Comparison of ENCODE assay signal across 36 mouse cellular contexts in genomic region chr2:172462813-172463212, GRCm38 (mm10). TPM values are rescaled to one million over a fixed set of nuclear protein-coding genes. Genes with fewer than 3 reads are reported as not detected.
"Had no signal": no experiment of that assay in that cellular context is flagged by ENCODE, and none has a peak within 500 bp of the region (broad histone marks: within the 10 kb centered on the region; RNA-seq: fewer than 3 reads in every experiment).

No protein-coding gene starts in this region.

- H3K4me2 ChIP-seq: heart, embryonic 11.5 days; heart, embryonic 13.5 days; heart, embryonic 15.5 days; hindbrain, embryonic 13.5 days; hindbrain, embryonic 15.5 days; limb, embryonic 12.5 days; liver, embryonic 11.5 days; liver, embryonic 13.5 days; liver, embryonic 15.5 days had no signal

- H3K27ac ChIP-seq: heart, embryonic 13.5 days; heart, embryonic 15.5 days; hindbrain, embryonic 13.5 days; hindbrain, embryonic 15.5 days; hindbrain, postnatal 0 days; layer of hippocampus, adult 2 months; left cerebral cortex, adult 2 months; limb, embryonic 10.5 days; limb, embryonic 12.5 days; liver, embryonic 13.5 days; liver, embryonic 15.5 days had no signal

- H3K9me3 ChIP-seq: heart, embryonic 13.5 days; heart, embryonic 15.5 days; hindbrain, embryonic 13.5 days; hindbrain, embryonic 15.5 days; limb, embryonic 10.5 days; limb, embryonic 12.5 days; liver, embryonic 13.5 days; liver, embryonic 15.5 days had no signal

- H3K9ac ChIP-seq: heart, embryonic 13.5 days; heart, embryonic 15.5 days; hindbrain, embryonic 13.5 days; hindbrain, embryonic 15.5 days; limb, embryonic 12.5 days; liver, embryonic 13.5 days; liver, embryonic 15.5 days; liver, postnatal 0 days had no signal

- DNase-seq: gastrocnemius, postnatal 10 days; heart, adult 18-20 months; heart, postnatal 14 days; heart, postnatal 36 days; kidney, adult 11 months; kidney, adult 8-10 months; kidney, postnatal 10 days; kidney, postnatal 25 days; kidney, postnatal 4 days; liver; liver, embryonic 13.5 days; liver, postnatal 0 days had no signal

- ATAC-seq: hindbrain, postnatal 0 days; intestine, embryonic 16.5 days; liver, postnatal 0 days had no signal

- H3K4me3 ChIP-seq: heart, embryonic 13.5 days; heart, embryonic 15.5 days; hindbrain, embryonic 13.5 days; hindbrain, embryonic 15.5 days; layer of hippocampus, adult 2 months; left cerebral cortex, adult 2 months; limb, embryonic 10.5 days; limb, embryonic 12.5 days; liver, embryonic 13.5 days; liver, embryonic 15.5 days had no signal

- H3K27me3 ChIP-seq: heart, embryonic 13.5 days; heart, embryonic 15.5 days; hindbrain, embryonic 13.5 days; hindbrain, embryonic 15.5 days; limb, embryonic 12.5 days; liver, embryonic 13.5 days; liver, embryonic 15.5 days had no signal

- H3K4me1 ChIP-seq: limb, embryonic 12.5 days; liver, embryonic 13.5 days; liver, embryonic 15.5 days had no signal

RNA-seq across cellular contexts. Expression of gene Gcnt7, which starts 4.4 kb away (rescaled TPM):
- total RNA-seq: gastrocnemius, postnatal 10 days; gastrocnemius, postnatal 4 days; granulocyte monocyte progenitor cell, adult 5-6 weeks; heart, adult 18-20 months; heart, adult 8-10 months; heart, postnatal 14 days; heart, postnatal 36 days; hindbrain, postnatal 0 days; layer of hippocampus, adult 2 months; layer of hippocampus, postnatal 10 days; layer of hippocampus, postnatal 25 days; left cerebral cortex, adult 2 months; left cerebral cortex, postnatal 14 days; left cerebral cortex, postnatal 36 days had no signal

RNA-seq across cellular contexts. Expression of gene Fam209, which starts 9.5 kb away (rescaled TPM):
- total RNA-seq: heart, adult 18-20 months; heart, adult 8-10 months; heart, postnatal 14 days; heart, postnatal 36 days; hindbrain, postnatal 0 days; layer of hippocampus, adult 2 months; layer of hippocampus, postnatal 10 days; layer of hippocampus, postnatal 25 days; left cerebral cortex, postnatal 14 days; left cerebral cortex, postnatal 36 days had no signal
- polyA plus RNA-seq: heart, embryonic 15.5 days; heart, postnatal 0 days; hindbrain, embryonic 11.5 days; hindbrain, embryonic 13.5 days; hindbrain, embryonic 15.5 days; intestine, embryonic 14.5 days; kidney, embryonic 14.5 days; limb, embryonic 12.5 days; liver, embryonic 13.5 days; liver, embryonic 15.5 days; liver, postnatal 0 days had no signal
